Mouse (Mus musculus) embryonic facial prominence, embryonic 12.5 days (tissue): ENCODE results near the gene Rabepk. TPM values are rescaled to one million over a fixed set of nuclear protein-coding genes. Genes with fewer than 3 reads are reported as not detected.
"Not testable (repeated sequence)": the region's sequence is repeated elsewhere in the genome, so short reads cannot be mapped to it uniquely, and the experiment has no call there.

Source experiments
- ATAC-seq: fragments of 200-750 bp; cut with Nextera tagmentation; 2 replicates; pipeline ENCODE4 v1.8.0; 2017; ENCODE audit not compliant: insufficient number of reproducible peaks, insufficient read depth, low FRiP score, low TSS enrichment
- H3K27ac ChIP-seq: fragments of 300-500 bp; sonication (generic); 2 replicates; pipeline ENCODE4 v1.5.1; 2016; ENCODE audit warnings: mild to moderate bottlenecking
- H3K27me3 ChIP-seq: fragments of 300-500 bp; sonication (generic); 2 replicates; pipeline ENCODE4 v1.6.1; 2016; ENCODE audit warnings: mild to moderate bottlenecking, moderate library complexity
- H3K36me3 ChIP-seq: fragments of 300-500 bp; sonication (generic); 2 replicates; pipeline ENCODE4 v1.6.1; 2016; ENCODE audit warnings: mild to moderate bottlenecking
- H3K4me1 ChIP-seq: fragments of 300-500 bp; sonication (generic); 2 replicates; pipeline ENCODE4 v1.6.1; 2016
- H3K4me2 ChIP-seq: fragments of 300-500 bp; sonication (generic); replicated peaks from 2 replicates; pipeline ENCODE4 v1.6.1; 2016; ENCODE audit warnings: mild to moderate bottlenecking, moderate library complexity
- H3K4me3 ChIP-seq: fragments of 300-500 bp; sonication (generic); 2 replicates; pipeline ENCODE4 v1.5.1; 2016; ENCODE audit warnings: mild to moderate bottlenecking
- H3K9ac ChIP-seq: fragments of 300-500 bp; sonication (generic); 2 replicates; pipeline ENCODE4 v1.6.1; 2016; ENCODE audit warnings: mild to moderate bottlenecking, moderate library complexity
- H3K9me3 ChIP-seq: fragments of 300-500 bp; sonication (generic); 2 replicates; pipeline ENCODE4 v1.6.1; 2016; ENCODE audit warnings: mild to moderate bottlenecking, moderate library complexity
- WGBS: fragments of 180-500 bp; shearing (Covaris S2); methylation state at CpG from one replicate; pipeline ENCODE4 v1.1.7; 2016; 5-methylcytosine and 5-hydroxymethylcytosine counted together
- polyA plus RNA-seq: library from polyadenylated mRNA; unstranded; fragments of >200 nt; fragmentation: Nextera tagmentation; extraction: Ambion mirVana; gene quantifications from 2 replicates; pipeline ENCODE4 v1.2.1, GENCODE M21; 2016

Gene Rabepk
- polyA plus RNA-seq, 1 experiment from 2014 or later, result 33.7 TPM

DNA sequence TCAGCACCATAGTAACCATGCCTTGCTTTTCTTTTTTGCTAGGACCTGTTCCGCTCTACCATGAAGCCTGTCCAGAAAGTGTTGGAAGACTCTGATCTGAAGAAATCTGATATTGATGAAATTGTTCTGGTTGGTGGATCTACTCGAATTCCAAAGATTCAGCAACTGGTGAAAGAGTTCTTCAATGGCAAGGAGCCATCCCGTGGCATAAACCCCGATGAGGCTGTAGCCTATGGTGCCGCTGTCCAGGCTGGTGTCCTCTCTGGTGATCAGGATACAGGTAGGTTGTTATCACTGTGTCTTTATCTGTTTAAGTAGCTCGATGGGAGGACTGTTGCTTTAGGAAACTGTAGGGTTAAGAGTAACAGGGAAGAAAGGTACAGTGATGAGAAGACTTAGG is 25.2 kb downstream of the Rabepk start:
- H3K4me2 ChIP-seq, result peak overlapping the region; percentile 64
- H3K9me3 ChIP-seq, result no peaks in the 10 kb centered on the region
- peak overlapping the region; percentile 90 for H3K4me3 ChIP-seq
- no peaks in the 10 kb centered on the region for H3K27me3 ChIP-seq
- no peak overlapping the region for H3K27ac ChIP-seq
- H3K36me3 ChIP-seq, result peaks cover 62% of the 10 kb centered on the region
- H3K4me1 ChIP-seq, result peaks cover 49% of the 10 kb centered on the region
- 91% methylated on average over 6 of the region's 6 CpGs for WGBS
- no peak overlapping the region for H3K9ac ChIP-seq
- no peak for ATAC-seq

DNA sequence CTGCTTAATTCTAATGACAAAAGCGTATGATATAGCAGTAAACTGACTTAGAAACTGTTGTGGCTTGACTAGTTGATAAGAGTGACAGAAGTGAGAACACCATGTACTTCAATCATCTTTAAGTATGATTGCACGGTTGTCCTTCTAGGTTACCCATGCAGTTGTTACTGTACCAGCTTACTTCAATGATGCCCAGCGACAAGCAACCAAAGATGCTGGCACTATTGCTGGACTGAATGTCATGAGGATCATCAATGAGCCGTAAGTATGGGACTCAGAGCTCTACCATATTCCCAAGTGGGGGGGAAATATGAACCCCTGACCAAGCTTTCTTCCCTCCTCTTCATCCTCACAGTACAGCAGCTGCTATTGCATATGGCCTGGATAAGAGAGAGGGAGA is 26.0 kb downstream of the Rabepk start:
- Histone ChIP-seq H3K9ac (peak overlapping the region; percentile 20), H3K27me3 (no peaks in the 10 kb centered on the region), H3K4me2 (peak overlapping the region; percentile 64), H3K4me1 (peaks cover 49% of the 10 kb centered on the region), H3K9me3 (no peaks in the 10 kb centered on the region), H3K4me3 (peak overlapping the region; percentile 90), H3K36me3 (peaks cover 54% of the 10 kb centered on the region), H3K27ac (no peak overlapping the region)
- ATAC-seq, result no peak
- WGBS, result 87% methylated on average over 4 of the region's 4 CpGs

DNA sequence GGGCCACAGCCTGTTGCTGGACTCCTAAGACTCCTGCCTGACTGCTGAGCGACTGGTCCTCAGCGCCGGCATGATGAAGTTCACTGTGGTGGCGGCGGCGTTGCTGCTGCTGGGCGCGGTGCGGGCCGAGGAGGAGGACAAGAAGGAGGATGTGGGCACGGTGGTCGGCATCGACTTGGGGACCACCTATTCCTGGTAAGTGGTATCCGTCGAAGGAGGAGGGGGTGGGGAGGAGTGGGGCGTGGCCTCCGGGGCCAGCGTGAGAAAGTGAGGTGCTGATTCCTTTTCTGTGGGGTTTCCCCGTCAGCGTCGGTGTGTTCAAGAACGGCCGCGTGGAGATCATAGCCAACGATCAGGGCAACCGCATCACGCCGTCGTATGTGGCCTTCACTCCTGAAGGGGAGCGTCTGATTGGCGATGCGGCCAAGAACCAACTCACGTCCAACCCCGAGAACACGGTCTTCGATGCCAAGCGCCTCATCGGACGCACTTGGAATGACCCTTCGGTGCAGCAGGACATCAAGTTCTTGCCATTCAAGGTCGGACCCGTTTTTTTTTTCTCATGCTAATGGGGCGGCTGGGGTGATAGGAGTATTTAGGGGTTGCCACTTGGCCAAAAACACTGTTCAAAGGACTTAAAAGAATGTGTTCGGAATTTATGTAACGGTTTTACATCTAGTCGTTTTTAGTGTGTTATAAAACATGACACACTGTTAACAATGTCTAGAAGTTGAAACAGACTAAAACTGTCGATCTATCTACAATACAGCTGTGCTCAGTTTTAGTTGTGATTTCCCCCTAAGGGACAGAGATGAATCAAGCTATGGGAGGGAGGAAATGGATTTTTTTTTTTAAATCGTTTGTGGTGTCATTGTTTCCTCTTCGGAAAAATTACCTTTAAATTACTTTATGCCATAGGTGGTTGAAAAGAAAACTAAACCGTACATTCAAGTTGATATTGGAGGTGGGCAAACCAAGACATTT is 27.2 kb downstream of the Rabepk start:
- ATAC-seq, result peak; percentile 48
- Histone ChIP-seq H3K4me1 (peaks cover 49% of the 10 kb centered on the region), H3K4me2 (peak overlapping the region; percentile 64), H3K4me3 (peak overlapping the region; percentile 90), H3K9me3 (no peaks in the 10 kb centered on the region), H3K27ac (peak overlapping the region; percentile 89), H3K27me3 (no peaks in the 10 kb centered on the region), H3K36me3 (peaks cover 42% of the 10 kb centered on the region), H3K9ac (peak overlapping the region; percentile 96)
- 4% methylated on average over 50 of the region's 50 CpGs for WGBS

- Histone ChIP-seq H3K36me3 (peaks cover 33% of the 10 kb centered on the region), H3K27ac (peak within 1 kb of the TSS; percentile 89), H3K9ac (peak within 1 kb of the TSS; percentile 96), H3K4me2 (peak within 1 kb of the TSS; percentile 68), H3K4me1 (peaks cover 42% of the 10 kb centered on the region), H3K9me3 (0 out of 2 replicates have a peak, but pooled peaks cover 5% of the 10 kb centered on the region), H3K27me3 (no peaks in the 10 kb centered on the region), H3K4me3 (peak within 1 kb of the TSS; percentile 90)
- whole genome bisulfite sequencing, result under 1% methylated on average over 60 of the region's 60 CpGs
- peak; percentile 98 for ATAC-seq
Observed at GRCm38 (mm10) chr2:34771368-34772226, 28.1 kb downstream of the Rabepk start, which contains the start of gene Hspa5. Gene Hspa5, plus strand, starts transcription at chr2:34771970.

GRCm38 (mm10) chr2:34770951-34771350 is 28.8 kb downstream of the Rabepk start:
- Histone ChIP-seq H3K27ac (peak overlapping the region; percentile 88), H3K4me2 (peak overlapping the region; percentile 68), H3K27me3 (no peaks in the 10 kb centered on the region), H3K9me3 (0 out of 2 replicates have a peak, but pooled peaks cover 5% of the 10 kb centered on the region), H3K4me3 (peak overlapping the region; percentile 90), H3K9ac (peak overlapping the region; percentile 88), H3K36me3 (peaks cover 26% of the 10 kb centered on the region), H3K4me1 (peaks cover 35% of the 10 kb centered on the region)
- ATAC-seq, result no peak
- 7% methylated on average over 6 of the region's 6 CpGs for WGBS

- Histone ChIP-seq H3K4me3 (no peak overlapping the region), H3K36me3 (peaks cover 17% of the 10 kb centered on the region), H3K9ac (no peak overlapping the region), H3K4me1 (peaks cover 28% of the 10 kb centered on the region), H3K27ac (no peak overlapping the region), H3K9me3 (0 out of 2 replicates have a peak, but pooled peaks cover 5% of the 10 kb centered on the region), H3K4me2 (no peak overlapping the region; the same call in 1 of the 2 replicates), H3K27me3 (no peaks in the 10 kb centered on the region)
- 91% methylated on average over 2 of the region's 2 CpGs for WGBS
- no peak for ATAC-seq
Observed at GRCm38 (mm10) chr2:34770049-34770448, 29.7 kb downstream of the Rabepk start.

DNA sequence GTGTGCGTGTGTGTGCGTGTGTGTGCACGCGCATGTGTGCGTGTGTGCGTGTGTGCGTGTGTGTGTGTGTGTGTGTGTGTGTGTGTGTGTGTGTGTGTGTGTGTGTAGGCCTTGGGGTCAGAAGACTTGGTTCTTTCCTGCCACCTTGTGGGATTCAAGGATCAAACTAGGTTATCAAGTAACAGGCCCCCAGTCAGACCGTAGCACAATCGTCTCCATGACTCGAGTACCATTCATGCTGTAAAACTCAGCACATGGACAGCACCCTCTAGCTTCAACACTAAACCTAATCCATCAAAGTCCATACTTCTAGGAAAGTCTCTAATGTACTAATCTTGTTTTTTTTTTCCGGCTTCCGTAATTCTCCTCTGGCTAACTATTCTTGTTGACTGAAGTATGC is 34.9 kb downstream of the Rabepk start:
- no peak overlapping the region for H3K4me3 ChIP-seq
- no peak overlapping the region for H3K27ac ChIP-seq
- H3K4me2 ChIP-seq, result no peak overlapping the region
- H3K36me3 ChIP-seq, result no peaks in the 10 kb centered on the region
- no peak for ATAC-seq
- H3K4me1 ChIP-seq, result no peaks in the 10 kb centered on the region
- no peak overlapping the region for H3K9ac ChIP-seq
- no peaks in the 10 kb centered on the region for H3K27me3 ChIP-seq
- 70% methylated on average over 11 of the region's 12 CpGs for WGBS
- 0 out of 2 replicates have a peak, but pooled peaks cover 5% of the 10 kb centered on the region for H3K9me3 ChIP-seq

GRCm38 (mm10) chr2:34762872-34763271 is 36.8 kb downstream of the Rabepk start:
- ATAC-seq, result no peak
- Histone ChIP-seq H3K36me3 (no peaks in the 10 kb centered on the region), H3K9me3 (0 out of 2 replicates have a peak, but pooled peaks cover 5% of the 10 kb centered on the region), H3K9ac (no peak overlapping the region), H3K4me3 (no peak overlapping the region), H3K4me2 (no peak overlapping the region), H3K27me3 (no peaks in the 10 kb centered on the region), H3K4me1 (no peaks in the 10 kb centered on the region), H3K27ac (no peak overlapping the region)
- WGBS, result 56% methylated on average over 2 of the region's 2 CpGs

DNA sequence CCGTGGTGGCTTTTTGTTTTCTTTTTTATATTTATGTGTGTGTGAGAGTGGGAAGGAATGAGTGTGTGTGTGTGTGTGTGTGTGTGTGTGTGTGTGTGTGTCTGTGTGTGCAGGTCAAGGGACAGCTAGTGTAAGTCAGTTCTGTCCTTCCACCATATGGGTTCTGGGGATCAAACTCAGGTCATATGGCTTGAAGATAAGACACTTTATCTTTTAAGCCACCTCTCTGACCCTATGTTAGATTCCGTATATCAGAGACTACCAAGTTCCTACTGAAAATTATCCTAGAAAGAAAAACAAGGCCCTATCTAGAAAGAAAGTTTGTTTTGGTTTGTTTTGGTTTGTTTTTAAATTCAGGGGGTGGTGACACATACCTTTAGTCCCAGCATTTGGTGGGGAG is 37.5 kb downstream of the Rabepk start:
- no peak for ATAC-seq
- 0 out of 2 replicates have a peak, but pooled peaks cover 2% of the 10 kb centered on the region for H3K9me3 ChIP-seq
- H3K4me3 ChIP-seq, result no peak overlapping the region
- no peaks in the 10 kb centered on the region for H3K4me1 ChIP-seq
- no peaks in the 10 kb centered on the region for H3K27me3 ChIP-seq
- WGBS, result 80% methylated on average over 2 of the region's 2 CpGs
- H3K27ac ChIP-seq, result no peak overlapping the region
- H3K36me3 ChIP-seq, result no peaks in the 10 kb centered on the region
- no peak overlapping the region for H3K9ac ChIP-seq
- H3K4me2 ChIP-seq, result no peak overlapping the region

- 91% methylated on average over 5 of the region's 5 CpGs for WGBS
- not testable (repeated sequence) for H3K4me3 ChIP-seq, H3K9me3 ChIP-seq, H3K27me3 ChIP-seq, H3K36me3 ChIP-seq, H3K27ac ChIP-seq, ATAC-seq, H3K4me1 ChIP-seq, H3K4me2 ChIP-seq, H3K9ac ChIP-seq
Observed at GRCm38 (mm10) chr2:34761272-34761671, 38.4 kb downstream of the Rabepk start.

- Histone ChIP-seq H3K27ac (no peak overlapping the region), H3K36me3 (no peaks in the 10 kb centered on the region), H3K9me3 (no peaks in the 10 kb centered on the region), H3K4me1 (peaks cover 2% of the 10 kb centered on the region; the same call in 1 of the 2 replicates), H3K9ac (no peak overlapping the region), H3K4me2 (no peak overlapping the region), H3K27me3 (no peaks in the 10 kb centered on the region), H3K4me3 (no peak overlapping the region)
- 71% methylated on average over 1 of the region's 1 CpGs for WGBS
- no peak for ATAC-seq
Observed at GRCm38 (mm10) chr2:34757341-34757740, 42.4 kb downstream of the Rabepk start.
